Mouse (Mus musculus) hindbrain, embryonic 10.5 days (tissue): ENCODE measurements around the gene Jak1. TPM values are rescaled to one million over a fixed set of nuclear protein-coding genes. Genes with fewer than 3 reads are reported as not detected.
A peak's percentile ranks its signal among the peaks of the same experiment; 100 is the strongest.

ENCODE experiments used
- DNase-seq: peaks from one replicate; pipeline ENCODE4 v3.0.0-alpha.2; 2017; ENCODE audit warnings: low spot score
- H3K27ac ChIP-seq: fragments of 300-500 bp; sonication (generic); 2 replicates; pipeline ENCODE4 v1.5.1; 2016; ENCODE audit warnings: mild to moderate bottlenecking, moderate library complexity
- H3K27me3 ChIP-seq: fragments of 300-500 bp; sonication (generic); 2 replicates; pipeline ENCODE4 v1.6.1; 2016; ENCODE audit warnings: mild to moderate bottlenecking; ENCODE audit not compliant: poor library complexity, insufficient read depth, severe bottlenecking
- H3K36me3 ChIP-seq: fragments of 300-500 bp; sonication (generic); 2 replicates; pipeline ENCODE4 v1.6.1; 2016; ENCODE audit warnings: mild to moderate bottlenecking, moderate library complexity
- H3K4me1 ChIP-seq: fragments of 300-500 bp; sonication (generic); replicated peaks from 2 replicates; pipeline ENCODE4 v1.6.1; 2016; ENCODE audit warnings: mild to moderate bottlenecking
- H3K4me3 ChIP-seq: fragments of 300-500 bp; sonication (generic); 2 replicates; pipeline ENCODE4 v1.5.1; 2016; ENCODE audit warnings: mild to moderate bottlenecking, moderate library complexity
- H3K9me3 ChIP-seq: fragments of 300-500 bp; sonication (generic); 2 replicates; pipeline ENCODE4 v1.6.1; 2016; ENCODE audit warnings: mild to moderate bottlenecking, moderate library complexity
- WGBS: fragments of 180-500 bp; shearing (Covaris S2); methylation state at CpG from one replicate; pipeline ENCODE4 v1.1.7; 2016; 5-methylcytosine and 5-hydroxymethylcytosine counted together
- polyA plus RNA-seq: library from polyadenylated mRNA; unstranded; fragments of >200 nt; fragmentation: Nextera tagmentation; extraction: Ambion mirVana; gene quantifications from 2 replicates; pipeline ENCODE4 v1.2.1, GENCODE M21; 2016

Jak1 gene
- polyA plus RNA-seq, 1 experiment from 2014 or later = 43.0 TPM

GRCm38 (mm10) chr4:101167777-101168176 is 97.3 kb downstream of the Jak1 start:
- Histone ChIP-seq H3K4me3 (no peak overlapping the region), H3K4me1 (no peaks in the 10 kb centered on the region), H3K36me3 (peaks cover 37% of the 10 kb centered on the region), H3K9me3 (no peaks in the 10 kb centered on the region), H3K27me3 (no peaks in the 10 kb centered on the region), H3K27ac (no peak overlapping the region)
- WGBS = 78% methylated on average over 1 of the region's 1 CpGs
- no peak for DNase-seq

GRCm38 (mm10) chr4:101165776-101166175 is 99.3 kb downstream of the Jak1 start:
- Histone ChIP-seq H3K9me3 (no peaks in the 10 kb centered on the region), H3K4me3 (no peak overlapping the region), H3K4me1 (no peaks in the 10 kb centered on the region), H3K27ac (no peak overlapping the region), H3K36me3 (peaks cover 41% of the 10 kb centered on the region), H3K27me3 (no peaks in the 10 kb centered on the region)
- no peak for DNase-seq
- WGBS = 87% methylated on average over 4 of the region's 4 CpGs

DNA sequence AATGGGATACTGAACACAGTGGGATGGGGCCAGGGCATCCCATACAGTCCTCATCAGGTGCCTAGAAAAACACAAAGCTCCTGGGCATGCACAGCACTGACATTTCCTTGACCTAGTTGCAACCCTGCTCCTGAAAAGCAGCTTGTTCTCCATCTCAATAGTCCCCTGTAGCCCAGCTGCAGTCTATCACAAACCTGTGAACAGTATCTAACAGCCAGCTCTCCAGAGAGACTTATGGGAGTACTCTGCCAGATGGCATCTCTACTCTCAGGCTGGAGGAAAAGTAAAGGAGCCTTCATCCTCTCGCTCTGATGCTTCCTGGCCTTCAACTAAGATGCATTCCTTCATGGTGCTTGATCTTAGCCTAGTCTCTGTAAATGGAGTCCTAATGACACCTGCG is 100.4 kb downstream of the Jak1 start:
- H3K36me3 ChIP-seq = peaks cover 42% of the 10 kb centered on the region
- WGBS = 92% methylated on average over 2 of the region's 2 CpGs
- no peak for DNase-seq
- no peak overlapping the region for H3K27ac ChIP-seq
- no peaks in the 10 kb centered on the region for H3K9me3 ChIP-seq
- no peak overlapping the region for H3K4me3 ChIP-seq
- no peaks in the 10 kb centered on the region for H3K4me1 ChIP-seq
- no peaks in the 10 kb centered on the region for H3K27me3 ChIP-seq

DNA sequence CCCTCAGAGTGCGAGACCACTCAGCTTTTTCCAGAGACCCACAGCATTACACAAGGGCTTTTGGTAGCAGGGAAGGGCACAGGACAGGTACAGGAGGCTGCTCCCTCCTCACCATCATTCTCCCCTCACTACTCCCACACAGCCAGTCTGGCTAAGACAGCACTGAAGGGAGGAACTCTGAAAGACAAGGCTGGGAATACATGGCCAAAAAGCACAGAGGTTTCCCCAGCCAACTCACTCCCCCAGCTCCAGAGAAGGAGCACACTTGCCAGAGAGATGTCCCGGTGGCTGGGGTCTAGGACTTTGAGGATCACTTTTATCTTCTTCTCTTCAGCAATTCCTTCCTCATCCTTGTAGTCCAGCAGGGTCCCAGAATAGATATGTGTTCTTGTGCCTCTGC is 100.9 kb downstream of the Jak1 start:
- Histone ChIP-seq H3K9me3 (no peaks in the 10 kb centered on the region), H3K4me1 (no peaks in the 10 kb centered on the region), H3K4me3 (no peak overlapping the region), H3K36me3 (peaks cover 47% of the 10 kb centered on the region), H3K27ac (no peak overlapping the region), H3K27me3 (no peaks in the 10 kb centered on the region)
- 90% methylated on average over 2 of the region's 2 CpGs for WGBS
- no peak for DNase-seq

DNA sequence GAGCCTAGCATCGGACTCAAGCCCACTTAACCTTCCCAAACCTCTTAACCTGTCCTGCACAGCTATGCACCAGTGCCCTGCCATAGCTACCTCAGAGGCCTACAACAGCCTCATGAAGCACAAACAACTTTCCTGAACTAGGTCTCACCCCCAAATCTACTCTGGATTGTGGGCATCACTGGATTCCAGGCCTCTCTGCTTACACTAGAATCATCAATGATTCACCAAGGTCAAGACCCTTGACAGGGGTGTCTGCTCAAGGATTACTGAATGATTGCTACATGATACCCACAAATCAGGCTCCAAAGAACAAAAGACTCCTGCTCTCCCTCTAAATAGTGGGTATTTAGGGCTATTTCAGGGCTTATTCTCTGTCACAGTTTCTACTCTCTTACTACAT is 104.3 kb downstream of the Jak1 start:
- H3K27ac ChIP-seq = no peak overlapping the region
- H3K4me1 ChIP-seq = no peaks in the 10 kb centered on the region
- no peaks in the 10 kb centered on the region for H3K9me3 ChIP-seq
- no peak for DNase-seq
- no peaks in the 10 kb centered on the region for H3K27me3 ChIP-seq
- no peak overlapping the region for H3K4me3 ChIP-seq
- peaks cover 72% of the 10 kb centered on the region for H3K36me3 ChIP-seq
- 92% methylated on average over 1 of the region's 1 CpGs for WGBS

GRCm38 (mm10) chr4:101159191-101159764 is 105.8 kb downstream of the Jak1 start:
- no peak for DNase-seq
- no peaks in the 10 kb centered on the region for H3K9me3 ChIP-seq
- H3K27ac ChIP-seq = no peak overlapping the region
- WGBS = 90% methylated on average over 12 of the region's 12 CpGs
- peaks cover 78% of the 10 kb centered on the region for H3K36me3 ChIP-seq
- no peaks in the 10 kb centered on the region for H3K27me3 ChIP-seq
- no peak overlapping the region for H3K4me3 ChIP-seq
- H3K4me1 ChIP-seq = no peaks in the 10 kb centered on the region

DNA sequence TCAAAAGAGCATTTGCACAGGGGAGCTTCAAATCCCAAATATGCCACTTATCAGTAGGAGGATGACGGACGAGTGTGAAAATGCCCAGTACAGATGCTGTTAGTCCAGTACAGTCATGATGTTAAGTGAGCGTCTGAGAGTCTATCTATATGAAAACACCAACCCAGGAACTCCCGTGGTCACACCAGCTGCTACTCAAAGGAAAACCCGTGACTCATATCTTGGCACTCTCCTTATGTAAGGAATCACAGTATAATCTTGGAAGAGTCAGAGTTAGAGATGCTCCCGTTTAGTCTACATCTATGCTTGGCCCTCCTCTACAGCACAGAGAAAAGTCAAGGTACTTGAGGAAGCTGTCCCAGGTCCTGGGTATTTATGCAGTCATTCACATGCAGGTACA is 106.8 kb downstream of the Jak1 start:
- no peak overlapping the region for H3K27ac ChIP-seq
- DNase-seq = no peak
- H3K4me1 ChIP-seq = no peaks in the 10 kb centered on the region
- 91% methylated on average over 6 of the region's 6 CpGs for WGBS
- peaks cover 81% of the 10 kb centered on the region for H3K36me3 ChIP-seq
- H3K27me3 ChIP-seq = no peaks in the 10 kb centered on the region
- no peak overlapping the region for H3K4me3 ChIP-seq
- no peaks in the 10 kb centered on the region for H3K9me3 ChIP-seq

- 96% methylated on average over 5 of the region's 5 CpGs for WGBS
- H3K36me3 ChIP-seq = peaks cover 82% of the 10 kb centered on the region
- no peak overlapping the region for H3K27ac ChIP-seq
- no peak for DNase-seq
- H3K4me3 ChIP-seq = no peak overlapping the region
- no peaks in the 10 kb centered on the region for H3K4me1 ChIP-seq
- no peaks in the 10 kb centered on the region for H3K9me3 ChIP-seq
- no peaks in the 10 kb centered on the region for H3K27me3 ChIP-seq
Observed at GRCm38 (mm10) chr4:101157476-101157875, 107.6 kb downstream of the Jak1 start.

DNA sequence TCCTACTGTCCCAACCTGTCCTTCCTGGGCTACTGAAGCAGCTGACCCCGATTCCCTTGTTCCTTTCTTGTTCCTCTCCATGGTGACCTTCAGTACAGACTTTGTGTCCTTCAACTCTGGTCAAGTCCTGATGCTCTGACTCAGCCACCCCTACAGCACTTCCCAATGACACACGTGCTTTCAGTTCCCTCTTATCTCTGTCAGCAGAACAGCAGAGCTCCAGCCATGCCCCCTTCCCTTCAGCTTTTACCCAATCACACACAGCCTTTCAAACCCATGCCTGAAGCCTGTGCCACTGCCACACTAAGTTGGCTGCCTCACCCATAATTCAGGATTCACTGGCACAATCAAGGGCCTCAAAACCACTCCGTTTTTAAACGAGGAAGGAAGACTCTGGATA is 109.5 kb downstream of the Jak1 start:
- Histone ChIP-seq H3K4me1 (no peaks in the 10 kb centered on the region), H3K9me3 (no peaks in the 10 kb centered on the region), H3K4me3 (no peak overlapping the region), H3K27ac (no peak overlapping the region), H3K27me3 (no peaks in the 10 kb centered on the region), H3K36me3 (peaks cover 87% of the 10 kb centered on the region)
- 83% methylated on average over 4 of the region's 4 CpGs for WGBS
- DNase-seq = no peak

DNA sequence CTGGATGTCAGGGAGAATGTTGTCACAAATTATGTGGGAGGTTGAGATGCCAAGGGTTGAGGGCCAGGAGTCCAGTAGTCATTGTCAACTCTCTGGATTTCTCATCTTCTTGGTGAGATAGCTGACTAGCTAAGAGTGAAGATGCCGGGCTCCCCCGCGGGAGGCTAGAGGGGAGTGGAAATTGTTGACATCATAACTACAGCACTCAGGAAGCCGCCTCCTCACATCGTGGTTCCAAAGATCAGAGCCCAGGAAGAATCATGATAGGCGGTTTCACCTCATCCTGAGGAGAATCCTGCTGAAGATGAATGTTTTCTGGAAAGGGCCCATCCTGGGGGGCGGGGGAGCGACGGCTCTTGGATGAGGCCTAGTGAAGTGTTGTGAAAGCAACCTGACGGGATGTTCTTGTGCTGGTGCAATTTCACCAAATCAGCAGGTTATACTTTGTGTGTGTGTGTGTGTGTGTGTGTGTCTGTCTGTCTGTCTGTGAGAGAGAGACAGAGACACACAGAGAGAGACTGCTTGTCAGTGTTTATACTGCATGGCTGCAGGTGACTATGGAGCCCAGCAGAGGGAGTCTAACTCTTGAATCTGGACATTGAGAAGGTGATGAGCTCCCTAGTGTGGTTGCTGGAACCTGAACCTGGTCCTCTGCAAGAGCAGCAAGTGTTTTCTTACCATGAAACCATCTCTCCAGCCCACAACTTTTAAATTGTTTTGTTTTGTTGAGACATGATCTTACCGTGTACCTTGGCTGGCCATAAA is 118.0 kb downstream of the Jak1 start:
- Histone ChIP-seq H3K27ac (no peak overlapping the region), H3K4me1 (peaks cover 32% of the 10 kb centered on the region), H3K9me3 (no peaks in the 10 kb centered on the region), H3K27me3 (no peaks in the 10 kb centered on the region), H3K36me3 (peaks cover 42% of the 10 kb centered on the region), H3K4me3 (no peak overlapping the region)
- WGBS = 91% methylated on average over 11 of the region's 11 CpGs
- DNase-seq = no peak

GRCm38 (mm10) chr4:101146047-101146745 is 118.9 kb downstream of the Jak1 start:
- H3K9me3 ChIP-seq = no peaks in the 10 kb centered on the region
- no peaks in the 10 kb centered on the region for H3K27me3 ChIP-seq
- H3K36me3 ChIP-seq = peaks cover 36% of the 10 kb centered on the region
- WGBS = 32% methylated on average over 9 of the region's 9 CpGs
- peak; percentile 72 for DNase-seq
- H3K27ac ChIP-seq = no peak overlapping the region
- no peak overlapping the region for H3K4me3 ChIP-seq
- peaks cover 32% of the 10 kb centered on the region for H3K4me1 ChIP-seq

- no peak for DNase-seq
- 62% methylated on average over 7 of the region's 7 CpGs for WGBS
- Histone ChIP-seq H3K9me3 (no peaks in the 10 kb centered on the region), H3K4me1 (peaks cover 32% of the 10 kb centered on the region), H3K27me3 (no peaks in the 10 kb centered on the region), H3K36me3 (peaks cover 25% of the 10 kb centered on the region), H3K4me3 (no peak overlapping the region), H3K27ac (no peak overlapping the region)
Observed at GRCm38 (mm10) chr4:101144790-101145189, 120.3 kb downstream of the Jak1 start.

- H3K4me3 ChIP-seq = no peak overlapping the region
- no peak for DNase-seq
- H3K9me3 ChIP-seq = no peaks in the 10 kb centered on the region
- H3K4me1 ChIP-seq = peaks cover 32% of the 10 kb centered on the region
- WGBS = 57% methylated on average over 4 of the region's 4 CpGs
- H3K27me3 ChIP-seq = no peaks in the 10 kb centered on the region
- no peak overlapping the region for H3K27ac ChIP-seq
- H3K36me3 ChIP-seq = peaks cover 20% of the 10 kb centered on the region
Observed at GRCm38 (mm10) chr4:101144361-101144760, 120.7 kb downstream of the Jak1 start.
